Comparison of ENCODE assay signal across 8 mouse cellular contexts in the genomic region with DNA sequence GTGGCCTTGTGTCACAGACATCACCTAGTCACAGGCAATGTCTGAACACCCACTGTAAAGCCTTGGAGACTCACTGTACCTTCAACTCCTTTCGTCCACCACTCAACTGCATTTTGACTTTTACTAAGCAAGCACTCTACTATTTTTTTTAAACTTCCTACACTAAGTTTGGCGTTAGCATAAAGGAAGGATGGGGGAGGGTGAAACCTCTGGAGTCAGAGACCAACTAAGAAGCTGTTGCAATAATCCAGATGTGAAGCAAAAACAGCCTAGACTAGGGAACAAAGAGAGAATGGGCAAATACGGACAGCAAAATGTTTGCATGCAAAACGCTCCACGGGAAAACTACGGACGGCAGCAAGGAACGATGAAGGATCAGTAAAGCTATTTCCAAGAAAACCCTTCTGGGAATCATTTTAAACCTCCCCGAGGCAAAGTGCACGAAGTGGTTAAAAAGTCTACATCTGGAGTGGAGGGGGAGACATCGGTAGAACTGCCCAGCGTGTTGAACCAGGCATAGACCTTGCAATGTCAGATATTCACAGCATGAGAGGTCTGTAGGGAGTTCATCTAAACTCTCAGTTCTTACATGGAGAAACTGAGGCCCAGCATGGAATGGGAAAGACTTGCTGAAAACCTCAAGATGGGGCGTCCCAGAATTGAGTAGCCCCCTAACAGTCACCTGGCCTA. TPM values are rescaled to one million over a fixed set of nuclear protein-coding genes. Genes with fewer than 3 reads are reported as not detected.
DNase-seq lines count a peak whose midpoint lies in the region; ATAC-seq and TF ChIP-seq lines count a peak whose summit lies in the region.

No protein-coding gene starts in this region.

- intact Hi-C loops in left cerebral cortex, postnatal 14 days (cut with DNase I): no loop called here

- ATAC-seq in limb, embryonic 14.5 days (ENCODE audit: low FRiP score, low read depth): no peak
- ATAC-seq in stomach, embryonic 15.5 days (ENCODE audit: insufficient read depth, low FRiP score, low read depth): 0 out of 2 replicates have a peak, but pooled peaks have one; percentile 5
- no peak for ATAC-seq in frontal cortex, adult (ENCODE audit: low TSS enrichment)

- H3K27me3 ChIP-seq in cerebellum, adult 2 months (ENCODE audit: control insufficient read depth, insufficient read depth, low read length): no peaks in the 10 kb centered on the region
- no peaks in the 10 kb centered on the region for H3K27me3 ChIP-seq in limb, embryonic 14.5 days (ENCODE audit: control insufficient read depth, insufficient read depth, low read length)
- H3K27me3 ChIP-seq in stomach, embryonic 15.5 days (replicated peaks): no peaks in the 10 kb centered on the region

- H3K4me3 ChIP-seq in cerebellum, adult 2 months (replicated peaks; ENCODE audit: insufficient read depth, low read depth, low read length): peak overlapping the region; percentile 75
- H3K4me3 ChIP-seq in limb, embryonic 14.5 days (replicated peaks; ENCODE audit: low read length): peak overlapping the region; percentile 96
- H3K4me3 ChIP-seq in stomach, embryonic 15.5 days (replicated peaks): peak overlapping the region; percentile 98

- DNase-seq in cerebellum, adult 2 months: no peak
- no peak for DNase-seq in cerebellum, postnatal 14 days
- peak; percentile 11 for DNase-seq in thymus, postnatal 14 days
- no peak for DNase-seq in thymus, postnatal 10 days (ENCODE audit: low spot score in 2 of 2)
- DNase-seq in limb, embryonic 14.5 days (ENCODE audit: low spot score): peak; percentile 21
- no peak for DNase-seq in left cerebral cortex, postnatal 14 days (ENCODE audit: low spot score in 2 of 2)

- TF ChIP-seq CTCF in cerebellum, adult 2 months (IDR thresholded peaks at IDR 0.05; ENCODE audit: borderline replicate concordance, insufficient read depth, low read depth, low read length): no peak

- H3K27ac ChIP-seq in cerebellum, adult 2 months (ENCODE audit: insufficient read depth, low read length): peak overlapping the region; percentile 48
- H3K27ac ChIP-seq in limb, embryonic 14.5 days (replicated peaks; ENCODE audit: low read depth, low read length): peak overlapping the region; percentile 68
- peak overlapping the region; percentile 88 for H3K27ac ChIP-seq in stomach, embryonic 15.5 days

- H3K4me1 ChIP-seq in cerebellum, adult 2 months (ENCODE audit: control insufficient read depth, insufficient read depth, low read length): peaks cover 4% of the 10 kb centered on the region; the same call in 1 of the 2 replicates
- H3K4me1 ChIP-seq in limb, embryonic 14.5 days (ENCODE audit: control insufficient read depth, insufficient read depth, low read length): peaks cover 13% of the 10 kb centered on the region
- H3K4me1 ChIP-seq in stomach, embryonic 15.5 days: peaks cover 17% of the 10 kb centered on the region; the same call in 1 of the 2 replicates

- H3K36me3 ChIP-seq in limb, embryonic 14.5 days (ENCODE audit: control insufficient read depth, insufficient read depth, low read length): peaks cover 15% of the 10 kb centered on the region
- H3K36me3 ChIP-seq in stomach, embryonic 15.5 days: 0 out of 2 replicates have a peak, but pooled peaks cover 4% of the 10 kb centered on the region

- H3K9me3 ChIP-seq in limb, embryonic 14.5 days (ENCODE audit: control insufficient read depth, low read length): no peaks in the 10 kb centered on the region
- H3K9me3 ChIP-seq in stomach, embryonic 15.5 days: no peaks in the 10 kb centered on the region

- peak overlapping the region; percentile 93 for H3K9ac ChIP-seq in limb, embryonic 14.5 days (ENCODE audit: low read depth, low read length, severe bottlenecking)
- H3K9ac ChIP-seq in stomach, embryonic 15.5 days: peak overlapping the region; percentile 96

- TF ChIP-seq POLR2A in cerebellum, adult 2 months (IDR thresholded peaks at IDR 0.05; ENCODE audit: borderline replicate concordance, insufficient read depth, low read length): no peak
- no peak for TF ChIP-seq POLR2A in limb, embryonic 14.5 days (IDR thresholded peaks at IDR 0.05; ENCODE audit: borderline replicate concordance, extremely low read depth, insufficient read depth, insufficient read length)

- WGBS in cerebellum, adult 2 months: 14% methylated on average over 13 of the region's 13 CpGs
- WGBS in limb, embryonic 14.5 days: 2% methylated on average over 13 of the region's 13 CpGs
- 3% methylated on average over 13 of the region's 13 CpGs for WGBS in stomach, embryonic 15.5 days

- H3K4me2 ChIP-seq in limb, embryonic 14.5 days (replicated peaks; ENCODE audit: low read depth, low read length, severe bottlenecking): peak overlapping the region; percentile 86
- peak overlapping the region; percentile 86 for H3K4me2 ChIP-seq in stomach, embryonic 15.5 days

RNA-seq across cellular contexts. Expression of gene Zbtb34, which starts 0.9 kb away (rescaled TPM):
- 9.9 and 11.0 TPM in 2 replicates for polyA plus RNA-seq in cerebellum, adult 2 months (2012; rRNA removed)
- polyA plus RNA-seq in limb, embryonic 14.5 days (2012; rRNA removed): 19.0 and 26.9 TPM in 2 replicates
- 8.4 and 9.1 TPM in 2 replicates for polyA plus RNA-seq in limb, embryonic 14.5 days (2014; fragmentation: Nextera tagmentation; extraction: Ambion mirVana)
- 5.4 and 5.9 TPM in 2 replicates for polyA plus RNA-seq in stomach, embryonic 15.5 days (2015; fragmentation: Nextera tagmentation; extraction: Ambion mirVana)
- 10 to 100 TPM; 29.7 to 38.4 TPM for total RNA-seq in left cerebral cortex, postnatal 14 days (2021)

RNA-seq across cellular contexts. Expression of gene Zbtb43, which starts 38.1 kb away (rescaled TPM):
- 17.8 and 20.3 TPM in 2 replicates for polyA plus RNA-seq in cerebellum, adult 2 months (2012; rRNA removed)
- polyA plus RNA-seq in limb, embryonic 14.5 days (2012; rRNA removed): 13.6 and 15.0 TPM in 2 replicates
- polyA plus RNA-seq in limb, embryonic 14.5 days (2014; fragmentation: Nextera tagmentation; extraction: Ambion mirVana): 18.3 and 19.0 TPM in 2 replicates
- polyA plus RNA-seq in stomach, embryonic 15.5 days (2015; fragmentation: Nextera tagmentation; extraction: Ambion mirVana): 14.1 and 16.7 TPM in 2 replicates
- total RNA-seq in left cerebral cortex, postnatal 14 days (2021): 10 to 100 TPM; 29.3 to 30.0 TPM

RNA-seq across cellular contexts. Expression of gene Ralgps1, which starts 58.9 kb away (rescaled TPM):
- 48.7 and 52.4 TPM in 2 replicates for polyA plus RNA-seq in cerebellum, adult 2 months (2012; rRNA removed)
- polyA plus RNA-seq in limb, embryonic 14.5 days (2012; rRNA removed): 5.4 and 6.4 TPM in 2 replicates
- 3.5 and 4.7 TPM in 2 replicates for polyA plus RNA-seq in limb, embryonic 14.5 days (2014; fragmentation: Nextera tagmentation; extraction: Ambion mirVana)
- 6.2 and 8.9 TPM in 2 replicates for polyA plus RNA-seq in stomach, embryonic 15.5 days (2015; fragmentation: Nextera tagmentation; extraction: Ambion mirVana)
- total RNA-seq in left cerebral cortex, postnatal 14 days (2021): 10 to 100 TPM; 60.3 to 64.5 TPM

Comparison
In these comparisons a context has a peak if more than half of its experiments do, and no peak if none do; other contexts are left out.
1. DNase-seq: peak in thymus, postnatal 14 days (single experiment) and limb, embryonic 14.5 days (single experiment); none in cerebellum, adult 2 months (0 of 2), cerebellum, postnatal 14 days (0 of 2), thymus, postnatal 10 days (0 of 2) and left cerebral cortex, postnatal 14 days (0 of 2).
2. Peak in every context shown above with its lines, with median percentiles within 50 percentile points of each other: H3K27ac ChIP-seq and H3K4me3 ChIP-seq.